Mouse (Mus musculus) ovary, postnatal 10 days (tissue): ENCODE data around the gene 3110082J24Rik.

Experiments used
- DNase-seq: peaks from one replicate; pipeline ENCODE4 v3.0.0; 2022; ENCODE audit warnings: low spot score

Gene 3110082J24Rik

GRCm38 (mm10) chr5:30115718-30116117 is 9.8 kb upstream of the 3110082J24Rik start:
- DNase-seq, result no peak

DNA sequence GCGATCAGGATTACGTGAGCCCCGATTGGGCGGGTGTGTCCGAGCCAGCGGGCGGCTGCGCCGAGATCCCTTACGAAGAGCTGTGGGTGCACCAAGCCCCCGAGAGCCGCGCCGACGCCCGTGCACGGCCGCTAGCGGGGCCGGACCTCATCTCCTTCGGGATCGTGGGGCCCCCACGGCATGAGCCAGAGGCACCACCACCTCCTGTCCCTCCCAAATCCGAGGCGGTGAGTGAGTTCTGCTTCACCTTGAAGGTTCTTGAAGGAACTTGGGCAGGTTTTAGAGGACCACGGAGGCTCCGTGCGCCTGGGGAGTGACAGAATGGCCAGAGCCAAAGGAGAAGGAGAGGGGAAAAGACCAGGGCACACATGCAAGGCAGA is 8.9 kb upstream of the 3110082J24Rik start:
- no peak for DNase-seq

DNA sequence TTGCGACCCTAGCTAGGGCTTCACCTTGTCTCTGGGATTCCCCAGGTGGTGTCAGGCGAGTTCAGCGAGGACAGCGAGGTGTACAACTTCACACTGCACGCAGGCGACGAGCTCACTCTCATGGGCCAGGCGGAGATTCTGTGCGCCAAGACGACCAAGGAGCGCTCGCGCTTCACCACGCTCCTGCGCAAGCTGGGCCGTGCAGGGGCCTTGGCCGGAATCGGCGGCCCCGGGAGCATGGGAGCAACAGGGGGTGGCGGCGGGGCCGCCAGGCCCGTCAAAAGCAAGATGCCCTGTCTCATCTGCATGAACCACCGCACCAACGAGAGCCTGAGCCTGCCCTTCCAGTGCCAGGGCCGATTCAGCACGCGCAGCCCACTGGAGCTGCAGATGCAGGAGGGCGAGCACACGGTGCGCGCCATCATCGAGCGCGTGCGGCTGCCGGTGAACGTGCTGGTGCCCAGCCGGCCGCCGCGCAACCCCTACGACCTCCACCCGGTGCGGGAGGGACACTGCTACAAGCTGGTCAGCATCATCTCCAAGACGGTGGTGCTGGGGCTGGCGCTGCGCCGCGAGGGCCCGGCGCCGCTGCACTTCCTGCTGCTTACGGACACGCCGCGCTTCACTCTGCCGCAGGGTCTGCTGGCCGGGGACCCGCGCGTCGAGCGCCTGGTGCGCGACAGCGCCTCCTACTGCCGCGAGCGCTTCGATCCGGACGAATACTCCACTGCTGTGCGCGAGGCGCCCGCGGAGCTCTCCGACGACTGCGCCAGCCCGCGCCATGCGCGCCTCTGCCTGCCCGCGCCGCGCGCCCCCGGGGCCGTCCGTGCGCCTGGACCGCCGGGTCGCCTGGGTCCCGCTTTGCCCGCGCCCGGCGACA is 8.2 kb upstream of the 3110082J24Rik start:
- DNase-seq, result peak; percentile 45

GRCm38 (mm10) chr5:30112533-30113068 is 6.7 kb upstream of the 3110082J24Rik start:
- DNase-seq, result no peak

- no peak for DNase-seq
These were observed 5.9 kb upstream of the 3110082J24Rik start for GRCm38 (mm10) chr5:30111771-30112170.

DNA sequence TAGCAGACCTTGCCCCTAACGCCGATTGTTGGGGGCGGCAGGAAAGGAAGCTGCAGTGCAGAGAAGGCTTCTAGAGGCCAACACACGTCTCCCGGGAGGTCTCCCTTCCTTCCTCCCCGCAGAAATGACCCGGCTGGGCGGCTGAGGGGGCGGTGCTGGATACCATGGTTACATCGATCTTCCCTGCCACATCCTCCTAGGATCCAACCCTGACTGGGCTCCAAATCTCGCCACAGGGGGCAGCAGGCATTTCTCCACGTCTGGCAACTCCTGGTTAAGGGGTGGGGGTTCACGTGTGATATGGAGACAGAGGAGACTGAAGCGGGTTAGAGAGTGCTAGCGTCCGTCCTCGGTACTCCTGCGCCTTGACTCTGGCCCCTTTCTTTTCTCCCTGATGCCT is 5.2 kb upstream of the 3110082J24Rik start:
- no peak for DNase-seq

DNA sequence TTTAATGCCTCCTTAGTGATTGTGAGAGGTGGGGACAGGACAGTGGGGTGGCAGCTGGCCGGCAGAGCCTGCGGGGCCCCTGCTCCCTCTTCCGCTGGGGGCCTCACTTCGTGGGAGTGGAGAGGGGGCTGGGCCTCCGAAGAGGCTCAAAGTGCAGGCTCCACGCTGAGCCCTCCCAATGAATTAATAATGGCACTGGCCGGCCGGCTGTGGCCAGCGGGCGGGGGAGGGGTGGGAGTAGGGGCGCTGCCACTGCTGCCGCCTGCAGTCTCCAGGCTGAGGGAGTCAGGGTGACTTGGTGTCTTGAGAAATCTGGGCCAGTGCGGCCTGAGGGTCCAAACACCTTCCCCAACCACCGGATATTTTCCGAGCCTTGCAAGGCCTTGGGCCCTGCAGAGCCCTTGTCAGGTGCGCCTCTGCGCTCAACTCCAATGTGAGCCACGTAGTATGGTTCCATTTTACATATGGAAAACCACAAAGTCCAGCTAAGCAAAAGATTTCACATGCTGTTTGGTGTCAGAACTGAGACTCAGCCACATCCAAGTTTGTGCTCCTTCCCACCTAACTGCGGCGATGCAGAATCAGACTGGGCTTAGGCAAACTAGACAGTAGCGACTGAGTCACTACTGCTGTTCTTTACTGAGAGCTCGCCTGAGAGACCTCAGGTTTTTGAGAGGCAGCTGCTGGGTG is 4.6 kb upstream of the 3110082J24Rik start:
- DNase-seq, result no peak

GRCm38 (mm10) chr5:30109899-30110298 is 4.0 kb upstream of the 3110082J24Rik start:
- DNase-seq, result no peak

DNA sequence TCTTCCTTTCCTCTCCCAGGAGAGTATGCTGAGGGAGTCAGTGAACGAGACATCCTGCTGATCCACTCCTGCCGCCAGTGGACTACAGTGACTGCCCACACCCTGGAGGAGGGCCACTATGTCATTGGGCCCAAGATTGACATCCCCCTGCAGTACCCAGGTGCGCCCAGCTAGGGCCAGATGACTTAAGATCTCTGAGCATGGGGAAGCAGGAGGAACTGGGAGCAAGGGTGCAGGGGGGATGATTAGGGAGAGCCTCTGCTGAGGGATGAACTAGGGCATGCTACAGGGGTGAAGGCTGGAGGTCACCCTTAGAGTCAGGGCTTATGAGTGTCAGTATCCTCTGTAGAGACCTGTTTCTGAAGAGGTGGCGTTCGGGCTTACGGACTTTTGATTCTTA is 2.3 kb upstream of the 3110082J24Rik start:
- no peak for DNase-seq

GRCm38 (mm10) chr5:30107611-30108041 is 1.7 kb upstream of the 3110082J24Rik start:
- DNase-seq, result no peak

DNA sequence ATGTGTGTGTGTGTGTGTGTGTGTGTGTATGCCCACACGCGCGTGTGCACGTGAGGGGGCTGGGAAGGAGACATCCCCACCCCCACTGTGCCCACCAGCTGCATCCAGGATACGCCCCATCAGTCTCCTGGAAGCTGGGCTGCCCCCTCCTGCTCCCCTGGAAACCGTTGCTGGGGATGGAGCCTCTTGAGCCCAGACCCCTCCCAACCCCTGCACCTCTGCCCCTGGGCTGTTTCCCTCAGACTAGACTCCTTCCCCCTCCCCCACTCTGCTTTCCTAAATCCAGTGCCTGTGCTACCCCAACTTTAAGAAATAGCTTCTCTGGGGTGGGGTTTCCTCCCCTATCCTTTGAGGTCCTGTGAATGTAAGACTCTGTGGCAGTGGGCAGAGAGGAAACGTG is 1.3 kb upstream of the 3110082J24Rik start:
- DNase-seq, result no peak

DNA sequence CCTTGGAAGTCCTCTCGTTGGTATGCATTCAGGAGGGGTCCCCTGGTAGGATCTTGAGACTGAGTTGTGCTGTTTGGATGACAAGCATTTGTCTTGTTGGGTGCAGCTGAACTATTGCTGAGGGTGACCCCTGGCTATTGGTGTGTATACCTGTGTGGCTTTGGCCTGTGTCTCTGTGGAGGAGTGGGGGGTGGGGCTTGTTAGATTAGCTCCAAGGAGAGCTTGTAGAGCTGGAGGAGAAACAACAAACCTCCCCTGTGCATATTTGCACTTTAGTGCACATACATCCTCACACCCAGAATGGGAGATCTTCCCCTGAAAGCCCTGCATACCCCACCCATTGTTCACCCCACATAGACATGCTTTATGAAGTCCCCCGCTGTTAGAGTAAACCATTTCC is 870 bp upstream of the 3110082J24Rik start:
- DNase-seq, result no peak

GRCm38 (mm10) chr5:30104841-30105667 is 832 bp downstream of the 3110082J24Rik start, which contains the start of gene Garem2:
Garem2 (plus strand) TSS chr5:30105161.
- no peak for DNase-seq

DNA sequence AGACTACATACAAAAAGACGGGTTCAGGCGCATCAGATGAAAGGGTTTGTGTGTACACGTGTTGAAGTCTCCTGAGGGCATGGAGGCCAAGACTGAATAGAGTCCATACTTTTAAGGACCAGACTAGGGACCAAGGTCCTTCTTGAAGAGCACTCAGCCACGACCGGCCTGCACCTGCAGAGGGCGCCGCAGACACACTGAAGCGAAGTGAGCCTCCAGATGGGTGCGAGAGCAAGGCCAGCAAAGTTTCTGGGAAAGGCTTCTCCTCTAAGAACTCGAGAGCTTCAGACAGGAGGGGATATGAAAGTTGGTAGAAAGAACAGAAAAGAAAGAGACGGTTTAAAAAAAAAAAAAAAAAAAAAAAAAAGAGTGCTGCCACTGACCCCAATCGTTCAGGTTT is 1.5 kb downstream of the 3110082J24Rik start:
- DNase-seq, result no peak

GRCm38 (mm10) chr5:30103340-30103739 is 2.5 kb downstream of the 3110082J24Rik start:
- DNase-seq, result no peak

DNA sequence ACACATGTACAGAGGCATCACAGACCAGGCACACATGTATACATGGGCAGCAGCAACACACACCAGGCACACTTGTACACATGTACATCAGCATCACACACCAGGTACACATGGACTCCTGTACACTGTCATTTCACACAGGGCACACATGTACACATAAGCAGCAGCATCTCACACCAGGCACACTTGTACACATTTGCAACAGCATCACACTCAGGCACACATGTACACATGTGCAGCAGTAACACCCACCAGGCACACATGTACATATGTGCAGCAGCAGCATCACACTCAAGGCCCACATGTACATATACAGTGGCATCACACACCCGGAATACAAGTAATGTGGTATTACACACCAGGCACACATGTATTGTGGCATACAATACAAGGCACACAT is 7.6 kb downstream of the 3110082J24Rik start:
- DNase-seq, result no peak

- no peak for DNase-seq
These were observed 10.2 kb downstream of the 3110082J24Rik start for GRCm38 (mm10) chr5:30095731-30096130.

DNA sequence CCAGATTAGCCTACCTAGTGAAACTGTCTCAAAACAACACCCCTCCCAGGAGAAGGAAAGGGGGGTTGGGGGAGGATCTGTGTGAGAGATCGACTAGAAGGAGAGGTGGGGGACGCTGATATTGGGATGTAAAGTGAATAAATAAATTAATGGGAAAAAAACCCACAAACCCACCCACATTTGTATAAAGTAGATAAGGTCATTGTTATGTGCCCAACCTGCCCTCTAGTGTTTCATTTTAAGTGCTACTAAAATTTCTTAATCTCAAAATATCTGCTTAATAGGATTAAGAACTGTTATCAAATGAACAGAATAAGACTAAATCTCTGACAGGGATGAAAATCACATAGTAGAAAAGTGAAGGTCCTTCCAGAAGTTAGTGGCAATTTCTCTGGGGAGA is 11.5 kb downstream of the 3110082J24Rik start:
- no peak for DNase-seq

GRCm38 (mm10) chr5:30092701-30093100 is 13.2 kb downstream of the 3110082J24Rik start:
- DNase-seq, result no peak

DNA sequence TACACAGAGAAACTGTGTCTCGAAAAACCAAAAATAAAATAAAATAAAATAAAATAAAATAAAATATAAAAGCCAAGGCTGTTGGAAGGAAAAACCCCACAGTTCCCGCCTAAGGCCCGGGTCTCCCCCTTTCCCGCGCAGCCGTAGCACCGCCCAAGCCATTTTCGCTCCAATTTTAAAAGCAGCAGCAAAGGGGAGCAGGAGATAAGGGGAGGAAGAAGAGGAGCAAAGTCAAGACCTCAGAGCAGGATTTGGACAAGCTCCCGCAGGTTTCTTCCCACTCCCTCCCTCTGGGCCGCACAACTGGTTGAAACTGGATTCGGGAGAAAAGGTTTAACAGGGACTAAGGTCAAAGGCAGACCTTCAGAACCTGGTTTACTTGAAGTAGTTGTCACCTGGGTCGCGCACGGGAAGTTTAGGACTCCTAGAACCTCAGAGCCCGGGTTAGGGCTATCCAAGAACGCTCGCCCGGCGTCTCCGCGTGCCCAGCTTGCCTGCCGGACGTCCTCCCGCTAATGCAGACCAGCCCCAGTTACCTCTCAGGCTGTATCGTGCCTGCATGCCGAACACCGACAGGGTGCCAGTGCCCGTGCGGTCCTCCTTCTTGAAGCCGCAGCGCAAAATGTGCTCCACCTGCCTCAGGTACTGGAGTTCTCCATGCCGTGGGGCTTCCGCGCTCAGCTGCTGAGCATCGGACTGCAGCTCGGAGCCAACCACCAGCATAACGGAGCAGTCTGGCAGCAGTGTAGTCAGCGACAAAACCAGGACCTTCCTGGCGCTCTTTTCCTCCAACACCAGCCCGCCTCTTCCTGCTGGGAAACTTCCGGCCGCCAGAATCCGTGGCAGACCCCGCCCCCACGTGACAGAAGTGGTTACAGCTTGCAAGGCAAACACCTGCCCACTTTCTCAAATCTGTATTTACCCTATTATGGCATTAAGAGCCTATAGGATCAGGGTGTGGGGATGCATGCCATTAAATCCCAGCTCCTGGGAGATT is 32.8 kb downstream of the 3110082J24Rik start, which contains the start of gene Tyms:
Gene Tyms (minus strand): TSS at position 793 of the 997 bp plus-strand sequence.
- peak; percentile 46 for DNase-seq

GRCm38 (mm10) chr5:30072377-30072776 is 33.5 kb downstream of the 3110082J24Rik start:
- no peak for DNase-seq
